Mouse (Mus musculus) lung, embryonic 15.5 days (tissue): ENCODE measurements around the gene Pdp2. TPM values are rescaled to one million over a fixed set of nuclear protein-coding genes. Genes with fewer than 3 reads are reported as not detected.

ENCODE experiments used
- ATAC-seq: fragments of 200-750 bp; cut with Nextera tagmentation; 2 replicates; pipeline ENCODE4 v1.8.0; 2017; ENCODE audit warnings: moderate number of reproducible peaks, borderline replicate concordance; ENCODE audit not compliant: low FRiP score, low TSS enrichment; ENCODE audit errors: extremely low read depth
- H3K27ac ChIP-seq: fragments of 300-500 bp; sonication (generic); 2 replicates; pipeline ENCODE4 v1.5.1; 2015; ENCODE audit warnings: moderate library complexity, mild to moderate bottlenecking, inconsistent platforms
- H3K27me3 ChIP-seq: fragments of 300-500 bp; sonication (generic); 2 replicates; pipeline ENCODE4 v1.6.1; 2015; ENCODE audit warnings: inconsistent platforms
- H3K36me3 ChIP-seq: fragments of 300-500 bp; sonication (generic); 2 replicates; pipeline ENCODE4 v1.6.1; 2015; ENCODE audit warnings: inconsistent platforms
- H3K4me1 ChIP-seq: fragments of 300-500 bp; sonication (generic); 2 replicates; pipeline ENCODE4 v1.6.1; 2015; ENCODE audit warnings: inconsistent platforms
- H3K4me2 ChIP-seq: fragments of 300-500 bp; sonication (generic); 2 replicates; pipeline ENCODE4 v1.6.1; 2015; ENCODE audit warnings: inconsistent platforms, mild to moderate bottlenecking, moderate library complexity
- H3K4me3 ChIP-seq: fragments of 300-500 bp; sonication (generic); 2 replicates; pipeline ENCODE4 v1.5.1; 2015; ENCODE audit warnings: mild to moderate bottlenecking, inconsistent platforms
- H3K9ac ChIP-seq: fragments of 300-500 bp; sonication (generic); 2 replicates; pipeline ENCODE4 v1.6.1; 2015; ENCODE audit warnings: inconsistent platforms
- H3K9me3 ChIP-seq: fragments of 300-500 bp; sonication (generic); 2 replicates; pipeline ENCODE4 v1.6.1; 2016; ENCODE audit warnings: inconsistent platforms
- WGBS: fragments of 180-500 bp; shearing (Covaris S2); methylation state at CpG from one replicate; pipeline ENCODE4 v1.1.7; 2015; 5-methylcytosine and 5-hydroxymethylcytosine counted together
- polyA plus RNA-seq: library from polyadenylated mRNA; unstranded; fragments of >200 nt; fragmentation: Nextera tagmentation; extraction: Ambion mirVana; gene quantifications from 2 replicates; pipeline ENCODE4 v1.2.1, GENCODE M21; 2015

The Pdp2 gene
- polyA plus RNA-seq, 1 experiment from 2014 or later = 9.2 TPM

GRCm38 (mm10) chr8:104627065-104627740, 36.0 kb downstream of the Pdp2 start:
- WGBS = 76% methylated on average over 4 of the region's 4 CpGs
- H3K4me1 ChIP-seq = peaks cover 20% of the 10 kb centered on the region
- H3K27ac ChIP-seq = no peak overlapping the region
- no peaks in the 10 kb centered on the region for H3K36me3 ChIP-seq
- H3K27me3 ChIP-seq = peaks cover 10% of the 10 kb centered on the region; the same call in 1 of the 2 replicates
- H3K9me3 ChIP-seq = no peaks in the 10 kb centered on the region
- ATAC-seq = no peak
- no peak overlapping the region for H3K4me2 ChIP-seq
- no peak overlapping the region for H3K9ac ChIP-seq
- H3K4me3 ChIP-seq = no peak overlapping the region

DNA sequence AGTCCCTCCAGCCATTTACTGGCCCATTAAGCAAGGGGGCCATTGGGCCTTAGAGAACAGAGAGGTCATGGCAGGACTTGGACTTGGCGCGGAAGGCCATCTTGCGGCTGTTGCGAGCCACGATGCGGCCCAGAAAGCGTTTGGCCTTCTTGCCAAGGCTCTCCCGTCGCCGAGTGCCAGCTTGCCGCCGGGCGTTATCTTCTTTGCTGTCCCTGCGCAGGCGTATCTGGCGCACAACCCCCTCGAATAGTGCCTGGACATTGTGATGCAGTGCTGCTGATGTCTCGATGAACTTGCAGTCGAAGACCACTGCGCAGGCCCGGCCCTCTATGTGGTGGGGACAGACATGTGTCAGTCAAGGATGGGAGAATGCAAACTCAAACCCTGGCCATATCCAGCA, 37.2 kb downstream of the Pdp2 start:
- Histone ChIP-seq H3K4me1 (peaks cover 20% of the 10 kb centered on the region), H3K9ac (no peak overlapping the region), H3K4me3 (no peak overlapping the region), H3K36me3 (no peaks in the 10 kb centered on the region), H3K27ac (no peak overlapping the region), H3K9me3 (no peaks in the 10 kb centered on the region), H3K4me2 (no peak overlapping the region), H3K27me3 (peaks cover 10% of the 10 kb centered on the region; the same call in 1 of the 2 replicates)
- no peak for ATAC-seq
- whole genome bisulfite sequencing = 94% methylated on average over 21 of the region's 21 CpGs

- Histone ChIP-seq H3K27ac (no peak overlapping the region), H3K4me2 (peak overlapping the region; percentile 73), H3K9me3 (no peaks in the 10 kb centered on the region), H3K27me3 (peaks cover 10% of the 10 kb centered on the region; the same call in 1 of the 2 replicates), H3K4me1 (peaks cover 20% of the 10 kb centered on the region), H3K36me3 (no peaks in the 10 kb centered on the region), H3K9ac (no peak overlapping the region), H3K4me3 (peak overlapping the region; percentile 40)
- 60% methylated on average over 22 of the region's 22 CpGs for WGBS
- ATAC-seq = no peak
These were observed 38.3 kb downstream of the Pdp2 start for GRCm38 (mm10) chr8:104629306-104630110.

GRCm38 (mm10) chr8:104630111-104630479, 38.8 kb downstream of the Pdp2 start:
- Histone ChIP-seq H3K4me1 (peaks cover 20% of the 10 kb centered on the region), H3K4me3 (peak overlapping the region; percentile 40), H3K36me3 (no peaks in the 10 kb centered on the region), H3K9ac (no peak overlapping the region; the same call in 1 of the 2 replicates), H3K27ac (no peak overlapping the region), H3K27me3 (peaks cover 10% of the 10 kb centered on the region; the same call in 1 of the 2 replicates), H3K4me2 (peak overlapping the region; percentile 73), H3K9me3 (no peaks in the 10 kb centered on the region)
- no peak for ATAC-seq
- WGBS = 27% methylated on average over 8 of the region's 8 CpGs

DNA sequence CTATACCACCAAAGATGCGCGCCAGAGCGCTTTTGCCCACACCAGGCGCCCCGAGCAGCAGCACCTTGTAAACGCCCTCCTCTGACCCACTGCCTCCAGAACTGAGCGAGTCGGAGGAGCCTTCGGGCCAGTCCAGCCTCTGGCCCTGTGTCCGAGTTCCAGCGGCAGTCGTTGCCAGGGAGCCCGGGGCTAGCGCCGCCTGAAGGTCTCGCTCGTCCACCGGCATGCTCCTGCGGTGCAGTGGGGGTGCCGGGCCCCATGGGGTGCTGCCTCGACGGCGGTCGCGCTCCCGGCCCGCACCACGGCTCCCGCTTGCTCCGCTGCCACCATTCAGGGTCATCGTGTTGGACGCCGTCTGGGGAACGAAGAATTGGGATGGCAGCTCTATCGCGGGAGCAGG, 39.3 kb downstream of the Pdp2 start:
- 1% methylated on average over 36 of the region's 36 CpGs for WGBS
- H3K9ac ChIP-seq = peak overlapping the region; percentile 41
- ATAC-seq = peak; percentile 43; the same call in 1 of the 2 replicates

GRCm38 (mm10) chr8:104630981-104631663, 39.9 kb downstream of the Pdp2 start, which contains the start of gene Rrad:
Gene Rrad (minus strand): TSS chr8:104631327.
- Histone ChIP-seq H3K27ac (peak within 1 kb of the TSS; percentile 50), H3K9ac (peak within 1 kb of the TSS; percentile 41)

More for the DNA sequence above, 39.3 kb downstream of the Pdp2 start:
- H3K4me1 ChIP-seq = peaks cover 20% of the 10 kb centered on the region
- peak overlapping the region; percentile 40 for H3K4me3 ChIP-seq
- no peak overlapping the region for H3K27ac ChIP-seq
- peaks cover 1% of the 10 kb centered on the region; the same call in 1 of the 2 replicates for H3K36me3 ChIP-seq
- peak overlapping the region; percentile 73 for H3K4me2 ChIP-seq
- no peaks in the 10 kb centered on the region for H3K9me3 ChIP-seq
- peaks cover 10% of the 10 kb centered on the region; the same call in 1 of the 2 replicates for H3K27me3 ChIP-seq

DNA sequence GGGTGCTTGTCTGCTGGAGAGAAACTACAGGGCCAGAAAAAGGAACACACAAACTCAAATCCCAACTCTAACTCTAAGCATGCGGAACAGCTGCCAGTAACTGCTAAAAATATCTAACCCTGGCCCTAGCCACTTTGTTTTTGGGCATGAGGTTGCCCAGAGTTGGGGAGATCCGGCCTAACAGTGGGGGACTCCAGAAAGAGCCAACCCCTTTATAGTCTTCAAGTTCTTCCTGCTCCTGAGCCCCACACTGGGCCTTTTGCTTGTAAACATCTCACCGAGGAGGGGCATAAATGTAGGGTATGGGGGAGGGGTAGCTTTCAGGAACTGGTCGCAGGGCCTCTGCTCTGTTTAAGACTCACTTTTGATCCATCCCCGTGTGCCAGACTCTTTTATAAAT, 40.7 kb downstream of the Pdp2 start:
- Histone ChIP-seq H3K27me3 (peaks cover 10% of the 10 kb centered on the region; the same call in 1 of the 2 replicates), H3K9me3 (no peaks in the 10 kb centered on the region), H3K4me3 (no peak overlapping the region), H3K4me1 (peaks cover 20% of the 10 kb centered on the region), H3K9ac (no peak overlapping the region), H3K27ac (peak overlapping the region; percentile 50), H3K36me3 (peaks cover 7% of the 10 kb centered on the region; the same call in 1 of the 2 replicates), H3K4me2 (peak overlapping the region; percentile 73)
- WGBS = 20% methylated on average over 5 of the region's 5 CpGs
- ATAC-seq = no peak

More at GRCm38 (mm10) chr8:104630981-104631663, 39.9 kb downstream of the Pdp2 start, which contains the start of gene Rrad:
- Histone ChIP-seq H3K36me3 (peaks cover 7% of the 10 kb centered on the region; the same call in 1 of the 2 replicates), H3K27me3 (peaks cover 10% of the 10 kb centered on the region; the same call in 1 of the 2 replicates), H3K9me3 (no peaks in the 10 kb centered on the region), H3K4me3 (peak within 1 kb of the TSS; percentile 40), H3K4me2 (peak within 1 kb of the TSS; percentile 73), H3K4me1 (peaks cover 20% of the 10 kb centered on the region)
- ATAC-seq = peak; percentile 76
- WGBS = under 1% methylated on average over 20 of the region's 28 CpGs

- no peak for ATAC-seq
- H3K4me3 ChIP-seq = no peak overlapping the region
- peak overlapping the region; percentile 50; the same call in 1 of the 2 replicates for H3K27ac ChIP-seq
- peaks cover 20% of the 10 kb centered on the region for H3K4me1 ChIP-seq
- no peak overlapping the region for H3K4me2 ChIP-seq
- H3K36me3 ChIP-seq = peaks cover 7% of the 10 kb centered on the region; the same call in 1 of the 2 replicates
- no peak overlapping the region for H3K9ac ChIP-seq
- no peaks in the 10 kb centered on the region for H3K9me3 ChIP-seq
- WGBS = 71% methylated on average over 6 of the region's 6 CpGs
- peaks cover 10% of the 10 kb centered on the region; the same call in 1 of the 2 replicates for H3K27me3 ChIP-seq
These were observed 41.2 kb downstream of the Pdp2 start for GRCm38 (mm10) chr8:104632486-104632885.

DNA sequence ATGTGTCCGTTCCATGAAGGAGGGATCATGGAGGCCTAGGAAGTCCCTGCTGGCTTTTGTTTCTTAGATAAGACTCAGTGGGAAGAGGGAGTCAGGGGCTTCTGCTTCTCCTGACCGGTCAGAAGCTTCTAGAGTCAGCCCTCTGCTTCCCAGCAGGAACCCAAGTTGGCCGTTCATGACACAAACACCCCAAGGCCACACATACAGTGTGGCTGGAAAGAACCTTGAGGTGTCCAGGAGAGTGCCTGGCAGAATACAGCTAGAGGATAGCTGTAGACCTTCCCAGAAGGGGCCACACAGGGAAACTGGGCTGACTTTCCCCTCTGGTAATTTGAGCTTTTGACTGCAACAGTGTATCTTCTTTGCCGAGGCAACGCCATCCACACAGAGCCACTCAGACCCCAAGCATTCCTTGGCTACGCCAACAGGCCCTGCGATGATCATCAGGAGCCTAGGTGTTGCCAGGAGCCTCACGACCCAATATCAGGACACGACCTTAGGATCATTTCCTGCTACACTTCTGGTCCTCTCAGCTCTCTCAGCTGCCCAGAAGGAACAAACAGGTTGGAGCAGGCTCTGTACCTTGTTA, 42.0 kb downstream of the Pdp2 start:
- 47% methylated on average over 9 of the region's 9 CpGs for WGBS
- Histone ChIP-seq H3K9me3 (no peaks in the 10 kb centered on the region), H3K27me3 (peaks cover 10% of the 10 kb centered on the region; the same call in 1 of the 2 replicates), H3K4me1 (peaks cover 20% of the 10 kb centered on the region), H3K9ac (no peak overlapping the region), H3K4me2 (no peak overlapping the region), H3K4me3 (no peak overlapping the region), H3K36me3 (peaks cover 12% of the 10 kb centered on the region; the same call in 1 of the 2 replicates), H3K27ac (no peak overlapping the region)
- ATAC-seq = no peak

DNA sequence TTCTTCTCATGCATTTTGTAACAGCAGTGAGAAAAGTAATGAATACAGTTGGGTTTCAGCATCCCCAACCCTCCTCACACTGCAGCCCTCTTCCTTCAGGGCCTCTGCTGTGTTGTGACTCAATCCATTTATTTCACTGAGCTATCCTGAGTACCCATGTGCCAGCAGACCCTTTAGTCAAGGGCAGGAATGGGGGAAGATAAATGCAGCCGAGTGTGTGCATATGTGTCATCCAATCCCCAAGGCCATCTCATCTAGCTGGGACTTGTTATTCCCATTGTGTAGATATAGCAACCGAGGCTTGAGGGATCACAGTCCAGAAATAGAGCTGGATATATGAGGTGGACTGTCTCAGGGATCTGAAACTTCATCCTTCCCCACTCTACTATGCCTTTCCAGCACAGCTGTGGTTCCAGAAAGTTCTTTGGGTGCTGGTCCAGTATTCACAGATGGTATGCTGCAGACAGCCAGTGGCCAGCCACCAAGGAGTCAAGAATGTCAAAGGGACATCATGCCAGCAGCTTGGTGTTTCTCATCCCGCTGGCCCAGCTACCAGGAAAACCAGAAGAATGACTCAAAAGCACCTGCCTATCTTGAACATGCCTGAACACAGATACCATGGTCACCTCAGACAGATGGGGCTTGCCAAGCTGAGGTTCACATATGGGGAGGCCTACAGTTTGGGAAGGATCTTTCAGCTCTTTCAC, 43.9 kb downstream of the Pdp2 start:
- H3K36me3 ChIP-seq = peaks cover 25% of the 10 kb centered on the region
- no peak overlapping the region for H3K4me2 ChIP-seq
- no peak overlapping the region for H3K9ac ChIP-seq
- peaks cover 17% of the 10 kb centered on the region for H3K4me1 ChIP-seq
- no peaks in the 10 kb centered on the region for H3K9me3 ChIP-seq
- ATAC-seq = no peak
- H3K27me3 ChIP-seq = peaks cover 9% of the 10 kb centered on the region; the same call in 1 of the 2 replicates
- H3K27ac ChIP-seq = no peak overlapping the region
- no peak overlapping the region for H3K4me3 ChIP-seq
- 80% methylated on average over 3 of the region's 3 CpGs for WGBS
